Mouse (Mus musculus): Measurements from ENCODE around the gene Prdx2.

GRCm38 (mm10) chr8:84936962-84937546 is 32.3 kb upstream of the Prdx2 start, which contains the start of gene Mast1:
- TF ChIP-seq MAFK (IDR thresholded peaks at IDR 0.05; ENCODE audit: insufficient read depth, low read depth, low read length) = no peak
- 0 out of 2 replicates have a peak, but pooled peaks have one; percentile 35 for TF ChIP-seq HCFC1 (IDR thresholded peaks at IDR 0.05; ENCODE audit: borderline replicate concordance, insufficient read depth, low read length)
- no peak for TF ChIP-seq CHD2 (IDR thresholded peaks at IDR 0.05; ENCODE audit: low read depth, low read length)
- TF ChIP-seq ZC3H11A (IDR thresholded peaks at IDR 0.05; ENCODE audit: borderline replicate concordance, low read depth, low read length) = no peak
- TF ChIP-seq ZNF384 (IDR thresholded peaks at IDR 0.05; ENCODE audit: low read depth, low read length) = no peak
